8 mouse cellular contexts compared by ENCODE assay signal in the genomic region with DNA sequence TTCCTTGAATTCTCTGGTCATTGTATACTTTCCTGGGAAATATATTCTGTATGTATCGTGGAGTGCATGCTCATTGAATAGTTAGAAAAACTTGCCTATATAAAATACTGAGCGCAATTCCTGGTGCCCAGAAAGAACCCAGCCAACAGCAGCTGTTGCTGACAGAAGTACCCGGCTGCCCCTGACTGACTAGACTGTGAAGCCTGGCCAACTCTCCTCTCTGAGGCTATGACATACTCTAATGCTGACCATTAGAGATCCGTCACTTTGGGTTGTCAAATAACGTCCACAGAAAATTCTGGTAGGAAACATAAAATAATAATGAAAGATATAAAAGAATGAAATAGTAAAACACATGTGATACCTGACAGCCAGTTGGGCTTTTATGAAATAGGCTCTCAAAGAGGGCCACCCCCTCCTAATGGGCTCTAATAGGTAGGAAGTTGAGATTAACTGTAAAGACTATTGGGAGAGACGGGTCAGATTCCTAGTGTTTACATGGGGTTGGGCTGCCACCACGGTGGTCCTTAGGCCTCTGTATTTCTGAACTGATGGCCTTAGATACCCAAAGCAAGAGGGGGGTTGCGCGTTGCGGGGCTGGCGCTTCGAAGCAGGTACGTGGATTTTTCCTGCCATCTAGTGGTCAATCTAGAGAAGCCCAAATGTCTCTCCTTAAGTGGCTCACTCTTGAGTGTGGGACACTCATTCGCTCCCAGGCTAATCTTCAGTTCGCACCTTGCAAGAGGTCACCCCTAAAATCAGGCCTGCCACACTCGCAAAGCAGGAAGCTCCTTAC. TPM values are rescaled to one million over a fixed set of nuclear protein-coding genes. Genes with fewer than 3 reads are reported as not detected.
DNase-seq lines count a peak whose midpoint lies in the region; ATAC-seq and TF ChIP-seq lines count a peak whose summit lies in the region.

No protein-coding gene starts in this region.

- 21% methylated on average over 16 of the region's 16 CpGs for WGBS in forebrain, embryonic 16.5 days
- 14% methylated on average over 16 of the region's 16 CpGs for whole genome bisulfite sequencing in lung, embryonic 14.5 days

- peak; percentile 83 for TF ChIP-seq CTCF in lung, embryonic 14.5 days (IDR thresholded peaks at IDR 0.05; ENCODE audit: low read depth)

- no peaks in the 10 kb centered on the region for H3K27me3 ChIP-seq in forebrain, embryonic 16.5 days (replicated peaks; ENCODE audit: control insufficient read depth, insufficient read depth, low read length)
- no peaks in the 10 kb centered on the region for H3K27me3 ChIP-seq in lung, embryonic 14.5 days (ENCODE audit: insufficient read depth, low read length)

- no peak overlapping the region for H3K4me2 ChIP-seq in forebrain, embryonic 16.5 days (ENCODE audit: low read length)
- peak overlapping the region; percentile 45 for H3K4me2 ChIP-seq in lung, embryonic 14.5 days

- peak; percentile 70 for DNase-seq in heart, adult 11 months
- DNase-seq in heart, adult 8-10 months (ENCODE audit: low spot score): no peak
- DNase-seq in brain, embryonic 18.5 days (ENCODE audit: low read depth, low spot score): peak; percentile 32
- peak; percentile 24 for DNase-seq in kidney, adult 9 months
- peak; percentile 84 for DNase-seq in lung, embryonic 14.5 days
- peak; percentile 31 for DNase-seq in retina, postnatal 7 days (ENCODE audit: low read depth, low spot score)
- no peak for DNase-seq in MN1 (ENCODE audit: low spot score)

- no peaks in the 10 kb centered on the region for H3K9me3 ChIP-seq in forebrain, embryonic 16.5 days (ENCODE audit: control insufficient read depth, low read length)
- no peaks in the 10 kb centered on the region for H3K9me3 ChIP-seq in lung, embryonic 14.5 days (ENCODE audit: low read depth, low read length)

- H3K27ac ChIP-seq in forebrain, embryonic 16.5 days (ENCODE audit: low read length): no peak overlapping the region
- H3K27ac ChIP-seq in lung, embryonic 14.5 days (ENCODE audit: low read depth): no peak overlapping the region

- no peaks in the 10 kb centered on the region for H3K36me3 ChIP-seq in forebrain, embryonic 16.5 days (ENCODE audit: control insufficient read depth, insufficient read depth)
- no peaks in the 10 kb centered on the region for H3K36me3 ChIP-seq in lung, embryonic 14.5 days (ENCODE audit: insufficient read depth)

- peak; percentile 80 for ATAC-seq in forebrain, embryonic 16.5 days
- peak; percentile 72 for ATAC-seq in lung, embryonic 14.5 days (ENCODE audit: insufficient read depth)

- H3K4me3 ChIP-seq in forebrain, embryonic 16.5 days (replicated peaks; ENCODE audit: low read length): no peak overlapping the region
- H3K4me3 ChIP-seq in lung, embryonic 14.5 days (ENCODE audit: low read depth, low read length): no peak overlapping the region

- peaks cover 5% of the 10 kb centered on the region for H3K4me1 ChIP-seq in forebrain, embryonic 16.5 days (replicated peaks; ENCODE audit: control insufficient read depth, insufficient read depth, low read length)
- no peaks in the 10 kb centered on the region for H3K4me1 ChIP-seq in lung, embryonic 14.5 days (ENCODE audit: insufficient read depth)

- H3K9ac ChIP-seq in forebrain, embryonic 16.5 days (replicated peaks; ENCODE audit: low read depth, low read length): no peak overlapping the region
- H3K9ac ChIP-seq in lung, embryonic 14.5 days: no peak overlapping the region

RNA-seq across cellular contexts. Expression of a gene that starts 53.0 kb away (rescaled TPM):
- total RNA-seq in heart, adult 8-10 months (2022): 1 to 10 TPM; 5.8 to 6.7 (median 6.5) TPM
- 13.9 and 15.5 TPM in 2 replicates for polyA plus RNA-seq in forebrain, embryonic 16.5 days (2015; fragmentation: Nextera tagmentation; extraction: Ambion mirVana)
- 9.8 and 10.5 TPM in 2 replicates for polyA plus RNA-seq in lung, embryonic 14.5 days (2014; fragmentation: Nextera tagmentation; extraction: Ambion mirVana)

Comparison
In these comparisons a context has a peak if more than half of its experiments do, and no peak if none do; other contexts are left out.
1. DNase-seq: peak in heart, adult 11 months (single experiment), brain, embryonic 18.5 days (single experiment), kidney, adult 9 months (single experiment), lung, embryonic 14.5 days (single experiment) and retina, postnatal 7 days (single experiment); none in heart, adult 8-10 months (single experiment) and MN1 (single experiment).